In the genomic region with DNA sequence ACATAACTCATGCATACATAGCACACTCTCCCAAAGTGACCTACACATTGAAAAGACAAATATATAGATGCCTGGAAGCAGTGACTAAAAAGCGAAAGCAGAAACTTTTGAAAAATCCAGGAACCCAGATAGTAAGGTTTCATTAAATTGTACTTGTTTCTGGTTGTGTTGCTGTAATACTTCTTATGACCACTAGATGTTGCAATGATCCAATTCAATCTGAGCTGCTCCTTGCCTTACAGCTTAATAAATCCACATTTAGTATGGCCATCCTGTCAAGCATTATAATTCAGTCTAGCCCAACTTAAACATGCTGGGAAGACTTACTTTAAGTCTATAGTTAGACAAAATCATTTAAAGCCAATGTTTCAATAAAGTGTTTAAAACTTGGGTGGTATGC, we compare ENCODE assay signal across 13 mouse cellular contexts. TPM values are rescaled to one million over a fixed set of nuclear protein-coding genes. Genes with fewer than 3 reads are reported as not detected.
DNase-seq lines count a peak whose midpoint lies in the region; ATAC-seq lines count a peak whose summit lies in the region.
"Had no signal": no experiment of that assay in that cellular context is flagged by ENCODE, and none has a peak within 500 bp of the region (broad histone marks: within the 10 kb centered on the region; RNA-seq: fewer than 3 reads in every experiment).

No protein-coding gene starts in this region.

- H3K9ac ChIP-seq in hindbrain, embryonic 14.5 days: no peak overlapping the region
- H3K9ac ChIP-seq in midbrain, embryonic 13.5 days (replicated peaks): no peak overlapping the region
- H3K9ac ChIP-seq in midbrain, embryonic 15.5 days: no peak overlapping the region
- H3K9ac ChIP-seq: liver, embryonic 15.5 days had no signal

- H3K4me1 ChIP-seq in hindbrain, embryonic 14.5 days (replicated peaks; ENCODE audit: control insufficient read depth, insufficient read depth, low read length): no peaks in the 10 kb centered on the region
- H3K4me1 ChIP-seq in hindbrain, embryonic 10.5 days (replicated peaks): no peaks in the 10 kb centered on the region
- H3K4me1 ChIP-seq in midbrain, embryonic 13.5 days (replicated peaks): no peaks in the 10 kb centered on the region
- H3K4me1 ChIP-seq in midbrain, embryonic 15.5 days: no peaks in the 10 kb centered on the region
- H3K4me1 ChIP-seq: liver, embryonic 15.5 days had no signal

- H3K9me3 ChIP-seq in hindbrain, embryonic 14.5 days (ENCODE audit: control insufficient read depth, low read length): no peaks in the 10 kb centered on the region
- no peaks in the 10 kb centered on the region for H3K9me3 ChIP-seq in hindbrain, embryonic 10.5 days
- no peaks in the 10 kb centered on the region for H3K9me3 ChIP-seq in midbrain, embryonic 13.5 days
- H3K9me3 ChIP-seq in midbrain, embryonic 15.5 days: no peaks in the 10 kb centered on the region
- H3K9me3 ChIP-seq: liver, embryonic 15.5 days had no signal

- no peak for ATAC-seq in hindbrain, embryonic 14.5 days (ENCODE audit: low FRiP score)
- ATAC-seq in midbrain, embryonic 13.5 days: 0 out of 2 replicates have a peak, but pooled peaks have one; percentile 20
- ATAC-seq in midbrain, embryonic 15.5 days (replicated peaks): no peak

- H3K4me2 ChIP-seq in hindbrain, embryonic 14.5 days (replicated peaks): no peak overlapping the region
- no peak overlapping the region for H3K4me2 ChIP-seq in midbrain, embryonic 13.5 days (replicated peaks)
- no peak overlapping the region for H3K4me2 ChIP-seq in midbrain, embryonic 15.5 days
- H3K4me2 ChIP-seq: liver, embryonic 15.5 days had no signal

- no peaks in the 10 kb centered on the region for H3K36me3 ChIP-seq in hindbrain, embryonic 14.5 days (replicated peaks; ENCODE audit: control insufficient read depth, insufficient read depth)
- H3K36me3 ChIP-seq in hindbrain, embryonic 10.5 days: no peaks in the 10 kb centered on the region
- no peaks in the 10 kb centered on the region for H3K36me3 ChIP-seq in midbrain, embryonic 13.5 days
- H3K36me3 ChIP-seq in midbrain, embryonic 15.5 days (replicated peaks): no peaks in the 10 kb centered on the region
- H3K36me3 ChIP-seq: liver, embryonic 15.5 days had no signal

- H3K27me3 ChIP-seq in hindbrain, embryonic 14.5 days (ENCODE audit: control insufficient read depth, insufficient read depth, low read length): no peaks in the 10 kb centered on the region
- H3K27me3 ChIP-seq in hindbrain, embryonic 10.5 days (ENCODE audit: insufficient read depth, poor library complexity, severe bottlenecking): no peaks in the 10 kb centered on the region
- no peaks in the 10 kb centered on the region for H3K27me3 ChIP-seq in midbrain, embryonic 13.5 days
- H3K27me3 ChIP-seq in midbrain, embryonic 15.5 days (replicated peaks): no peaks in the 10 kb centered on the region
- H3K27me3 ChIP-seq: liver, embryonic 15.5 days had no signal

- 63% methylated on average over 1 of the region's 1 CpGs for WGBS in hindbrain, embryonic 14.5 days
- WGBS in hindbrain, embryonic 10.5 days: 51% methylated on average over 1 of the region's 1 CpGs
- 59% methylated on average over 1 of the region's 1 CpGs for WGBS in midbrain, embryonic 13.5 days
- WGBS in midbrain, embryonic 15.5 days: 57% methylated on average over 1 of the region's 1 CpGs

- no peak overlapping the region for H3K27ac ChIP-seq in hindbrain, embryonic 14.5 days
- H3K27ac ChIP-seq in hindbrain, embryonic 10.5 days: no peak overlapping the region
- no peak overlapping the region for H3K27ac ChIP-seq in midbrain, embryonic 13.5 days
- H3K27ac ChIP-seq in midbrain, embryonic 15.5 days: no peak overlapping the region
- H3K27ac ChIP-seq: liver, embryonic 15.5 days had no signal

- H3K4me3 ChIP-seq in hindbrain, embryonic 14.5 days (replicated peaks; ENCODE audit: low read length): no peak overlapping the region
- no peak overlapping the region for H3K4me3 ChIP-seq in hindbrain, embryonic 10.5 days
- no peak overlapping the region for H3K4me3 ChIP-seq in midbrain, embryonic 13.5 days (replicated peaks)
- no peak overlapping the region for H3K4me3 ChIP-seq in midbrain, embryonic 15.5 days
- H3K4me3 ChIP-seq: liver, embryonic 15.5 days had no signal

- peak; percentile 44 for DNase-seq in hindbrain, embryonic 14.5 days (ENCODE audit: low spot score)
- DNase-seq in hindbrain, embryonic 10.5 days (ENCODE audit: low spot score): no peak
- peak; percentile 45 for DNase-seq in brain, adult 2 months (ENCODE audit: low read depth, low spot score)
- DNase-seq in retina, postnatal 1 day: peak; percentile 20
- DNase-seq in spleen, postnatal 10 days (ENCODE audit: low spot score in 2 of 2): no peak
- no peak for DNase-seq in right cerebral cortex, postnatal 10 days (ENCODE audit: low spot score in 2 of 2)
- DNase-seq: heart, adult 18-20 months; layer of hippocampus, adult 9-11 months; right cerebral cortex, postnatal 14 days; thymus, adult 2 months had no signal

RNA-seq across cellular contexts. Expression of a gene that starts 10.7 kb away (rescaled TPM):
- not detected in 2 replicates for polyA plus RNA-seq in hindbrain, embryonic 14.5 days (2014; fragmentation: Nextera tagmentation; extraction: Ambion mirVana)
- not detected in 2 replicates for polyA plus RNA-seq in hindbrain, embryonic 10.5 days (2016; fragmentation: Nextera tagmentation; extraction: Ambion mirVana)
- not detected in 2 replicates for polyA plus RNA-seq in midbrain, embryonic 13.5 days (2015; fragmentation: Nextera tagmentation; extraction: Ambion mirVana)
- 0.05 and 0.06 TPM in 2 replicates for polyA plus RNA-seq in midbrain, embryonic 15.5 days (2015; fragmentation: Nextera tagmentation; extraction: Ambion mirVana)

RNA-seq across cellular contexts. Expression of a gene that starts 21.4 kb away (rescaled TPM):
- not detected in 2 replicates for polyA plus RNA-seq in hindbrain, embryonic 14.5 days (2014; fragmentation: Nextera tagmentation; extraction: Ambion mirVana)
- polyA plus RNA-seq in hindbrain, embryonic 10.5 days (2016; fragmentation: Nextera tagmentation; extraction: Ambion mirVana): not detected in 2 replicates
- not detected in 2 replicates for polyA plus RNA-seq in midbrain, embryonic 13.5 days (2015; fragmentation: Nextera tagmentation; extraction: Ambion mirVana)
- not detected in 2 replicates for polyA plus RNA-seq in midbrain, embryonic 15.5 days (2015; fragmentation: Nextera tagmentation; extraction: Ambion mirVana)
- polyA plus RNA-seq: liver, embryonic 15.5 days had no signal

RNA-seq across cellular contexts. Expression of a gene that starts 25.1 kb away (rescaled TPM):
- 0.70 and 1.6 TPM in 2 replicates for polyA plus RNA-seq in hindbrain, embryonic 14.5 days (2014; fragmentation: Nextera tagmentation; extraction: Ambion mirVana)
- 0.47 and 0.64 TPM in 2 replicates for polyA plus RNA-seq in hindbrain, embryonic 10.5 days (2016; fragmentation: Nextera tagmentation; extraction: Ambion mirVana)
- 0.40 TPM in 1 of 2 replicates, not detected in the other for polyA plus RNA-seq in midbrain, embryonic 13.5 days (2015; fragmentation: Nextera tagmentation; extraction: Ambion mirVana)
- polyA plus RNA-seq in midbrain, embryonic 15.5 days (2015; fragmentation: Nextera tagmentation; extraction: Ambion mirVana): 0.95 and 1.4 TPM in 2 replicates
- polyA plus RNA-seq: liver, embryonic 15.5 days; thymus, adult 2 months had no signal

RNA-seq across cellular contexts. Expression of a gene that starts 37.5 kb away (rescaled TPM):
- polyA plus RNA-seq in hindbrain, embryonic 14.5 days (2014; fragmentation: Nextera tagmentation; extraction: Ambion mirVana): not detected in 2 replicates
- polyA plus RNA-seq in hindbrain, embryonic 10.5 days (2016; fragmentation: Nextera tagmentation; extraction: Ambion mirVana): not detected in 2 replicates
- not detected in 2 replicates for polyA plus RNA-seq in midbrain, embryonic 13.5 days (2015; fragmentation: Nextera tagmentation; extraction: Ambion mirVana)
- polyA plus RNA-seq in midbrain, embryonic 15.5 days (2015; fragmentation: Nextera tagmentation; extraction: Ambion mirVana): not detected in 2 replicates

RNA-seq across cellular contexts. Expression of a gene that starts 57.1 kb away (rescaled TPM):
- not detected in 2 replicates for polyA plus RNA-seq in hindbrain, embryonic 14.5 days (2014; fragmentation: Nextera tagmentation; extraction: Ambion mirVana)
- not detected in 2 replicates for polyA plus RNA-seq in hindbrain, embryonic 10.5 days (2016; fragmentation: Nextera tagmentation; extraction: Ambion mirVana)
- polyA plus RNA-seq in midbrain, embryonic 13.5 days (2015; fragmentation: Nextera tagmentation; extraction: Ambion mirVana): not detected in 2 replicates
- polyA plus RNA-seq in midbrain, embryonic 15.5 days (2015; fragmentation: Nextera tagmentation; extraction: Ambion mirVana): not detected in 2 replicates
- polyA plus RNA-seq: thymus, adult 2 months had no signal

Comparison
In these comparisons a context has a peak if more than half of its experiments do, and no peak if none do; other contexts are left out.
1. DNase-seq: peak in hindbrain, embryonic 14.5 days (single experiment), brain, adult 2 months (single experiment) and retina, postnatal 1 day (single experiment); none in hindbrain, embryonic 10.5 days (single experiment), spleen, postnatal 10 days (0 of 2) and right cerebral cortex, postnatal 10 days (0 of 2).